Mouse (Mus musculus): Measurements from ENCODE around the gene Pde8b.

Gene Pde8b

DNA sequence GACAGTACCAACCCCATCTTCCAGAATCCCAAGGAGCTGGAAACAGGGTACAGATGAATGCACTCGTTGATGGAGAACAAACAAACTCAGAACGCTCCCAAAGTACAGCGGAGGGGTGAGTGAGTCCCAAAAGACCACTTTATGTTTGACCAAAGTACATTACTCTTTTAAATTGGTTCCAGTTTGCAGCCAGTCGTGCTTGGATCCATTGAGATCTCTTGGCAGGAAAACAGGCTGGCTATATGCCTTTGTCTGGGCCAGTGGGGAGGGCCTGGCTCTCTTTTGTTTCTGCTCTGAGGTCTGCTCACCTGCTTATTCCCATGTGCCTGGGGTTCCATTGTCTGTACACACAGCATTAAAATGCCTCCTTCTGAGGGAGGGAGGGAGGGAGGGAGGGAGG lies 118.3 kb downstream of the Pde8b start:
- no peak for DNase-seq

- no peak for DNase-seq
Measured at GRCm38 (mm10) chr13:95131041-95131440, 119.1 kb downstream of the Pde8b start.

DNA sequence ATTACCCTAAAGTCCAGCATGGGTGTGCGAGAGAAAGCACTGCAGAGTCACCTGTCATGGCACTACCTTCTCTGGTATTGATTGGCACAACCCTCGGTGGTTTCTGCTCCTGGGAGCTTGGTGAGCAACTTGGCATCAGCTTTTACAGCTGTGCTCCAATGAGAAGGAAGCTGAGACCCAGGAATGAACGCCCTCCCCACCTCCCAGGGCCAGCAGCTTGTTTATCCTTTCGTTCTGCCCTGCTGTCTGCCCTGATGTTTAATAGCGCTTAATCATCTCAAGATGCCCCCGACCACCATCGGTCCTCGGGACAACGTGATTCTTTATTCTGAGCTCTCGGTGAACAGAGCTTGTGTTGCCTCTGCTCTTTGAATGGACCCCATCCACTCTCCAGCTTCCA lies 122.8 kb downstream of the Pde8b start:
- no peak for DNase-seq

- DNase-seq: no peak
Measured at GRCm38 (mm10) chr13:95126801-95127200, 123.3 kb downstream of the Pde8b start.

- DNase-seq: peak; percentile 32
Measured at GRCm38 (mm10) chr13:95125546-95126215, 124.5 kb downstream of the Pde8b start.

DNA sequence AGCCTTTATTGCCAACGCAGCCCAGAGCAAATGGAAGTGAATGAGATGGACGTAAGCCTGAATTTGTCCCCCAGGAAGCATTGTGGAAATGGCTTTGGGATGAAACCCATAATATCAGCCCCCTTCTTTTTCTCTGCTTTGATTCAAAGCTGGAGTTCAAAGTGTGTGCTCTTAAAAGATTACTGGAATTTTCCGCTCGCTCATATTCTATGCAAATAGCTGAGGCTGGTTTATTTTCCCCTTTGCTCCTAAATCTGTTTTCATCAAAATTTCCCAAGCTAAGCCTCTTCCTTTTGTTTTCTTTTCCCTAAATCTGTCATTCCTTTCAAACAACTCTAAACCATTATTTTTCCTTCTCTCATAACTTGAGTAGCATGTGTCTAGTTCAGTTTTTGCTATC lies 129.6 kb downstream of the Pde8b start:
- DNase-seq: no peak

GRCm38 (mm10) chr13:95113763-95114162 lies 136.4 kb downstream of the Pde8b start:
- DNase-seq: no peak

DNA sequence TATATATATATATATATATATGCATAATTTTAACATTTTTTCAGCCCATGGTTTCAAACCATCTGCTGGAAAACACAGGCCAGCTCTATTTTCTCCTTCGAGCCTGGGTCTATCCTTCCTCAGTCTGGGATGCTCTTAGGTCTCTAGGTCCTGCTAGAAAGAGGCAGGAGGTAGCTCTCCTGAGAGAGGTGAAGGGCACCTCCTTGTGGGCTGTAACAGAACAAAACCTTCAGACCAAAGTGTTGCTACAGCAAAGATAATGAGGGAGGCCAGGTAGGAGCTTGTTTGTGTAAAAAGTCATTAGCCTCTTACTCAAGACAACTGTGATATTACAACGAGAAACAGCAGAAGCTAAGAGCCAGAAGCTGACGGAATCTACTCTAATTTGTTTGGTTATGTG lies 140.6 kb downstream of the Pde8b start:
- DNase-seq: no peak

DNA sequence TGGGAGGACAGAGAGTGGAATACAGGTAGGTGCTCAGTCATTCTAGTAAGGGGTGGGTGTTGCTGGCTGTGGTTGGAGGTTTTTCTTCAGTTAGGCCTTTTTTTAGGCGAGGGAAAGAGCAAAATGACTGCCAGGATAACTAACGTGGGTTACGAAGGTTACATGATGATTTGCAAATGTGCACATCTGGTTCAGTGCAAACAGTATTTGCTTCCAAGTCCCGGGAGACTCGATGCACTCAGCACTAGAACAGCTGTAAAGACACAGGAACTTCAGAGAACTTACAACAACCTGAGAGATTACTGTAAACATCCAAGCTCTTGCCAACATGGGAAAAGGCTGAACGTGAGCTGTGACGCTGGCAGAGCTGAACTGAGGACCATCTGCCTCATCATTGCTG lies 142.1 kb downstream of the Pde8b start:
- DNase-seq: no peak

DNA sequence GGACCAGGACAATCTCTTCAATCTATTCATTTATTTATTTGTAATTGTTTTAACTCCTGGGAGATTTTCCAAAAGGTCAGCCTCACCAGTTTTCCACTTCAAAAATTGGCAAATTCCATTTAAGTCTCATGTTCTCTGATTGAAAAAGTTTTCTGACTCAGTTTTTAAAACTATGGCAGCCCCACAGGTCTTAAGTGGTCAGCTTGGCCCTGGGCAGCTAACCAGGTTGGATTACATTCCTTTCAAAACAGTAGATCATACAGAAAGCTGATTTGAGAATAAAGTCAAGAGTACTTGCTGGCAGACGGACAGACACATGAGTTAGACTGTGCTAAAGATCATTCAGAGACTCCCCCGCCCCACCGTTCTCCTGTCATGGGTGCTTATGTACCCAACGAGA lies 145.3 kb downstream of the Pde8b start:
- DNase-seq: no peak

DNA sequence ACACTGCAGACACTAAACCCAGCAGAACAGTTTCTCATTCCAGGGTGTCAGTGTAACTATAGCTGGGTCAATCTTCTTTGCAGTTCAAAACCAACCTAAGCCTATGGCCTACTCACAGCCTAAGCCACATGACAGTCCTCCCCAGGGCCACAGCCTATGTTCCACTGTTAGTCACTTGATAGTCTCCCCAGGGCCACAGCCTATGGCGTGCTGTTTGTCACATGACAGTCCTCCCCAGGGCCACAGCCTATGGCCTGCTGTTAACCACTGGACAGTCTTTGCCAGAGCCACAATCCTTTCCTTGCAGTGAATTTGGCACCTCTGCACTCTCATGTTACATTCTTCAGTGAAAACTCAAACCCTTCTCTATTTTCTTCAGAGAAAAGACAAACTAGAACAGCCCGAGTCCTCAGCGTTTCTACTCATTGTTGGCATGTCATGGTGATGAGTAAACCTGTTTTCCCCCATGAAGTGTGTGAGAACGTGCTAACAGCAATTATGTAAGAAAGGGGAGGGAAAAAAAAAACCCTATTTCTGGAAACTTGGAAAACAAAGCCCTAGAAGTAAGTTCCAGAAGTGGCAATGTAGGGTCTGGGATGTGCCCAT lies 147.0 kb downstream of the Pde8b start:
- DNase-seq: no peak

DNA sequence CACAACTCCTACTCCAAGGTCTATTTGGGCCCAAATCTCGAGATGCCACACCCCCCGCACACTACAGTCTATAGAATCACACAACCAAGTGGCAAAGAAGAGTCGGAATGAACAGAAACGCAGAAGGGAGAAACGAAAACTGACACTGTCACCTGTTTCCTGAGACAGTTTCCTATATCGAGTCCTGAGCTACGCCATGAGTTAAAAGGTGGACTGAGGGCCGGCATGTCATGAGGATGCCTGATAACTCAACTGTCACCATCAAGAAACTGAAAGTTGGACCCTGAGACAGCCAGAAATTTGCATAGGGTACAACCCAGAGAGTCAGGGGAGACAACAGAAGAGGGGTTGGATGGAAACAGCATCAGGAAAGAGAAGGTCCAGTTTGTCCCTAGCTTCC lies 148.8 kb downstream of the Pde8b start:
- DNase-seq: no peak

- no peak for DNase-seq
Measured at GRCm38 (mm10) chr13:95098931-95099720, 151.0 kb downstream of the Pde8b start.

DNA sequence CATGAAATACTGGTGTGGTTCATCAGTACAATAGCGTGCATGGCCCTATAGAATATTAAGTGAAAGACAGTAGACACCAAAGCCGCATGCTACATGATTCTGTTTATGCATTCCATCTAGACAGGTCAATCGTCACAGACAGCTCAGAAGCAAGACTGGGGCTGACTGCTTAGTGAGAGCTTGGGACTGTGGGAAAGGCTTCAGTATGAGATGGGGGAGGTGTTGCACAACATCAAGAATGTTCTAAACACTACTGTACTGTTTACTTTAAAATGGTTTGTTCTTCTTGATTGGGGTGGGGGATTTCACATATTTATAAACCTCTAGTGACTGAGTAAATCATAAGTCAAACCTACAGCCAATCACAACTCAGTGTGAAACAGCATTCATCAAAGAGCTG lies 153.5 kb downstream of the Pde8b start:
- no peak for DNase-seq

GRCm38 (mm10) chr13:95095860-95096259 lies 154.3 kb downstream of the Pde8b start:
- no peak for DNase-seq

GRCm38 (mm10) chr13:95091546-95092445 lies 158.3 kb downstream of the Pde8b start:
- no peak for DNase-seq

- DNase-seq: no peak
Measured at GRCm38 (mm10) chr13:95087358-95087787, 162.8 kb downstream of the Pde8b start.

DNA sequence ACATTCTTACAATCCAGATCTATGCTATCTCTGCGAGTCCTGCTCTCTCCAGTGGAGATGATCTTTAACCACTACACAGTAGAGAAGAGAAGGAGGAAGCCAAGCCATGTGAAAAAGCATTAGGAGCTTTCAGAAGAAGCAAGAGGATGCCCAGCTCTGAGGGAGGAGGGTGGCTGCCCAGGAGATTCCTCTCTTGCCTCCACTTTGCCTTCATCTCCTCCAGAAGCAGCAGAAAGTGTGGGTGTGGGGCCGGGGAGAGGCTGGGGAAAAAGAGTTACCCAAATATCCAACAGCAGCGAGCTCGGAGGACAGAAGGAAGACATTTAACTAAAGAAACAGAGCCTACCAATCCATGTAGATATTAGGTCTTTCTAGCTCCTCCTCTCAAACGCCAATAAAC lies 164.1 kb downstream of the Pde8b start:
- no peak for DNase-seq

DNA sequence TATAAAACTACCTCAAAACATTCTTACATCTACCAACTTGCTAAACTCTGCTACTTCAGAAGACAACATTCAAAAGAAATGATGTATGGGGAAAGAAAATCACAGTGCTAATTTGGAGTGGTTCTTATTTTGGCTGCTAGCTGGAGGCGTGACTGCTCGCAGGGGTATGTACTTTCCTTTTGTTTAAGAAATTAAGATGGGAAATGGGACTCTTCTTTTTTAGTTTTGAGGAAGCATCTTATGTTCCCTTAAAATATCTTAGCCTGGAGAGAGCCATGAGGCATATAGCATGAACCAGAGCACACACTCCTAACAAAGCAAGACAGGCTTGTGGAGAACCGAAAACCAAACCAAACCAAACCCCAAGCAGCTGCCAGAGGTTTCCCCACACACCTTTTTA lies 167.5 kb downstream of the Pde8b start:
- DNase-seq: no peak

GRCm38 (mm10) chr13:95081082-95081481 lies 169.1 kb downstream of the Pde8b start:
- no peak for DNase-seq

DNA sequence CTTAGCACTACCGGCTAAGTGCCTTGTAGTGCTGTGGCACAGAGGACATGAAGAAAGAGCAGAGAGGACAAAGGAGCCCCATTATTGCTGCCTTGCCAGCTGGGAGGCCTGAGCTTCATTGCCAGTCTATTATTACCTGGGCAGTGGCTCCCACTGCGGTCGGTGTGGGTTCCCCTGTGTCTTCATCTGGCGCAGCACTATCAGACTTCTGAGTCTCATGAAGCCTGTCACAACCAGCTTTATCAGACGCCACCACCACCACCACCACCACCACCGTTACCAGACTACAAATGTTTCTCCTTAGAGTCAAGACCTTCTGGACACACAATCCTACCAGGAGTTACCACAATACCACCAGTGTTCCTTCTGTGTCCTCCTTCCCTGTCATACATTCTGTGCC lies 171.6 kb downstream of the Pde8b start:
- no peak for DNase-seq

- DNase-seq: no peak
Measured at GRCm38 (mm10) chr13:95077688-95078087, 172.4 kb downstream of the Pde8b start.

DNA sequence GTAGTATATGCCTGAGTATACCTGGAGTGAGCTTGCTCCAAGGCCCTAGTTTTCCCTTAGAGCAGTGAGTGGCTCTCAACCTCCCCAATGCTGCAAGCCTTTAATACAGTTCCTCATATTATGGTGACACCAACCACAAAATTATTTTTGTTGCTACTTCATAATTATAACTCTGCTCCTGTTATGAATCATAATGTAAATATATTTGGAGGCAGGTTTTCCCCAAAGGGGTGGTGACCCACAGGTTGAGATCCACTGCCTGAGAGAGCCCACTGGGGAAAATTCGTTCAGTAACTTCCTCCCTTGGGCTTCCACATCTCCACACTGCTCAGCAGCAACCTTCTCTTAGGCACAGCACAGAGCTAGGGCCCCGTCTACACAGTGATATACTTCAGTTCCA lies 174.0 kb downstream of the Pde8b start:
- no peak for DNase-seq
